Mouse (Mus musculus) stomach, embryonic 15.5 days (tissue): ENCODE measurements around the gene Olfr688. TPM values are rescaled to one million over a fixed set of nuclear protein-coding genes. Genes with fewer than 3 reads are reported as not detected.

Experiments used
- ATAC-seq: fragments of 200-750 bp; cut with Nextera tagmentation; 2 replicates; pipeline ENCODE4 v1.8.0; 2017; ENCODE audit warnings: low read depth, moderate number of reproducible peaks, moderate TSS enrichment; ENCODE audit not compliant: insufficient read depth, low FRiP score
- H3K27ac ChIP-seq: fragments of 300-500 bp; sonication (generic); 2 replicates; pipeline ENCODE4 v1.5.1; 2015; ENCODE audit warnings: mild to moderate bottlenecking, inconsistent platforms
- H3K27me3 ChIP-seq: fragments of 300-500 bp; sonication (generic); replicated peaks from 2 replicates; pipeline ENCODE4 v1.6.1; 2015; ENCODE audit warnings: inconsistent platforms
- H3K36me3 ChIP-seq: fragments of 300-500 bp; sonication (generic); 2 replicates; pipeline ENCODE4 v1.6.1; 2015; ENCODE audit warnings: inconsistent platforms
- H3K4me1 ChIP-seq: fragments of 300-500 bp; sonication (generic); 2 replicates; pipeline ENCODE4 v1.6.1; 2015; ENCODE audit warnings: inconsistent platforms
- H3K4me2 ChIP-seq: fragments of 300-500 bp; sonication (generic); 2 replicates; pipeline ENCODE4 v1.6.1; 2015; ENCODE audit warnings: mild to moderate bottlenecking, inconsistent platforms
- H3K4me3 ChIP-seq: fragments of 300-500 bp; sonication (generic); replicated peaks from 2 replicates; pipeline ENCODE4 v1.5.1; 2015; ENCODE audit warnings: inconsistent platforms
- H3K9ac ChIP-seq: fragments of 300-500 bp; sonication (generic); 2 replicates; pipeline ENCODE4 v1.6.1; 2015; ENCODE audit warnings: inconsistent platforms
- H3K9me3 ChIP-seq: fragments of 300-500 bp; sonication (generic); 2 replicates; pipeline ENCODE4 v1.6.1; 2016; ENCODE audit warnings: inconsistent platforms
- WGBS: fragments of 180-500 bp; shearing (Covaris S2); methylation state at CpG from one replicate; pipeline ENCODE4 v1.1.7; 2015; 5-methylcytosine and 5-hydroxymethylcytosine counted together
- polyA plus RNA-seq: library from polyadenylated mRNA; unstranded; fragments of >200 nt; fragmentation: Nextera tagmentation; extraction: Ambion mirVana; gene quantifications from 2 replicates; pipeline ENCODE4 v1.2.1, GENCODE M21; 2015

Olfr688 gene
- polyA plus RNA-seq: not detected in 2 replicates

DNA sequence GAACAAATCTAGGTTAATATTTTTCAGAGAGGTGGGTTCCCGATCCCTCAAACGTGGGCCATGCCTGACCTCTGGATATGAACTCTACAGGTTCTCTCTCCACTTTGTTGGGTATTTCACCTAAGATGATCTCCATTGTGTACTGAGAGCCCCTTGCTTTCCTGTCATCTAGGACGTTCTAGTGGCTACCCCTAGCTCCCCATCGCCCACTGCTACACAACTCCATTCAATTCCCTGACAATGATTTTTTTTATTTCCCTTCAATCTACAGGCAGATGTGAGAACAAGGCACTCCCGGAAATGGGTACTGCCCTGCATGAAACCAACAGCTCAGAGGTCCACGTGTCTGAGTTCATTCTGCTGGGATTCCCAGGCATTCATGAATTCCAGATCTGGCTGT lies at the start of gene Olfr688:
TSS of gene Olfr688 (plus strand) at position 301 of the 400 bp plus-strand sequence.
- Histone ChIP-seq H3K27me3 (no peaks in the 10 kb centered on the region), H3K9me3 (no peaks in the 10 kb centered on the region), H3K4me1 (no peaks in the 10 kb centered on the region), H3K4me3 (no peak within 1 kb of the TSS), H3K9ac (no peak within 1 kb of the TSS), H3K36me3 (no peaks in the 10 kb centered on the region), H3K4me2 (no peak within 1 kb of the TSS), H3K27ac (no peak within 1 kb of the TSS)
- 73% methylated on average over 6 of the region's 6 CpGs for WGBS
- no peak for ATAC-seq

DNA sequence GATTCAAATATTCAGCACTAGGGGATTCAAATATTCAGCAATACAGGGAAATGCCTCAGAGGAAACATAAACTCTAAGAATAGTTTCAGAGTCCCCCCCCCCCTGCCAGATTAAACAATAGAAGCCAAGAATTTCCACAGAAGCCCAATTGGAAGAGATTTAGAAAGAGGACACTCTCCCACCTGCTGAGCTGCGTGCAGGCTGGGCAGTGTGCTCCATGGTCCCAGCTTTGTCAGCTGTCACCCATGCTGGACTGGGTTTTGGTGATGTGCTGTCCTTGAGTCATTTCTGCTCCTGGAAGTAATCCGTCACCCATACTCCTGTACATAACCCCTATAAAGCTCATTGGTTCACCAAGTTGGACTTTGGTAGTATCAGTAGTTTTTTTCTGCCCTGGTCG lies 40.2 kb upstream of the Olfr688 start:
- H3K27me3 ChIP-seq: no peaks in the 10 kb centered on the region
- WGBS: 72% methylated on average over 3 of the region's 3 CpGs
- H3K27ac ChIP-seq: no peak overlapping the region
- no peak for ATAC-seq
- H3K4me2 ChIP-seq: no peak overlapping the region
- no peak overlapping the region for H3K4me3 ChIP-seq
- H3K9ac ChIP-seq: no peak overlapping the region
- H3K9me3 ChIP-seq: no peaks in the 10 kb centered on the region
- no peaks in the 10 kb centered on the region for H3K4me1 ChIP-seq
- no peaks in the 10 kb centered on the region for H3K36me3 ChIP-seq

GRCm38 (mm10) chr7:105248197-105248596 lies 39.7 kb upstream of the Olfr688 start:
- Histone ChIP-seq H3K4me1 (no peaks in the 10 kb centered on the region), H3K9me3 (no peaks in the 10 kb centered on the region), H3K27ac (no peak overlapping the region), H3K4me3 (no peak overlapping the region), H3K9ac (no peak overlapping the region), H3K27me3 (no peaks in the 10 kb centered on the region), H3K4me2 (no peak overlapping the region), H3K36me3 (no peaks in the 10 kb centered on the region)
- 38% methylated on average over 1 of the region's 1 CpGs for WGBS
- ATAC-seq: no peak

- H3K9me3 ChIP-seq: no peaks in the 10 kb centered on the region
- no peaks in the 10 kb centered on the region for H3K36me3 ChIP-seq
- 62% methylated on average over 5 of the region's 5 CpGs for WGBS
- H3K4me2 ChIP-seq: no peak overlapping the region
- H3K4me1 ChIP-seq: no peaks in the 10 kb centered on the region
- no peak for ATAC-seq
- H3K27ac ChIP-seq: no peak overlapping the region
- H3K4me3 ChIP-seq: no peak overlapping the region
- H3K9ac ChIP-seq: no peak overlapping the region
- H3K27me3 ChIP-seq: no peaks in the 10 kb centered on the region
These were observed 31.2 kb upstream of the Olfr688 start for GRCm38 (mm10) chr7:105256656-105257055.

DNA sequence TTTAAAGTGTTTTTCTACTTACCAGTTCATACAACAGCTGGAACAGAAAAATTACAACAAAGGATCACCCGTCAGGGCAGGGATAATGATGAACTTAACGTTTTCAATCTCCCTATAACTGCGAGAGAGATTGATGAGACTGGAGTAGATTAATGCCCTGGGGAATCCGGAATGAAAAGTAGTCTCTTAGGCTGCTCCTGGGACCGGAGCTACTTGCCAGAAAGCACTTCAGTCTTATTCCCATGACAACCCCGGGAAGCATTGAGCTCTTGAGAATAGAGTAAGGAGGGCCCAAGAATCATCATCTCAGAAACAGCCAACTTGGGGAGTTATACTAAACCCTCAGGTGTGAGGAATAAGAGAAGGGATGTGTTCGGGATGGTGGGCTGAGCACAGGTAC lies 15.5 kb upstream of the Olfr688 start:
- Histone ChIP-seq H3K27me3 (no peaks in the 10 kb centered on the region), H3K4me3 (no peak overlapping the region)

DNA sequence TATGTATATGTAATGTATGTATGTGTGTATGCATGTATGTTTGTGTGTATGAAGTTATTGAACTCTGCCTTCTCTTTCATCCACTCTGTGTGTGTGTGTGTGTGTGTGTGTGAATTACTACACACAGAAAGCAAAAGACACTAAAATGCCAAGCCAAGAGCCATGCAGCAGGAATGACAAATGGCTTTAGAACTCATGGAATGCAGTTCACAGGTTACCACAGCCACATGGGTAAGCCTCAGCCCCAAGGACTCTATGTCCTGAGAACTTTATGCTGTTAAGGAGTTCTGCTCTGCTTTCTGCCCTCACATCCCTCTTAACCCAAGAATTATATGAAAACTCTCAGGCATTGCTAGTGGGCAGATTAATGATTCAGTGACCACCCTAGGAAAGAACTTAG lies 2.2 kb downstream of the Olfr688 start:
- H3K9ac ChIP-seq: no peak overlapping the region
- no peaks in the 10 kb centered on the region for H3K4me1 ChIP-seq
- no peak for ATAC-seq
- no peak overlapping the region for H3K4me3 ChIP-seq
- no peaks in the 10 kb centered on the region for H3K27me3 ChIP-seq
- no peaks in the 10 kb centered on the region for H3K36me3 ChIP-seq
- H3K9me3 ChIP-seq: no peaks in the 10 kb centered on the region
- no peak overlapping the region for H3K4me2 ChIP-seq
- no peak overlapping the region for H3K27ac ChIP-seq

More for the DNA sequence above, 15.5 kb upstream of the Olfr688 start:
- WGBS: 61% methylated on average over 7 of the region's 7 CpGs
- Histone ChIP-seq H3K27ac (no peak overlapping the region), H3K36me3 (no peaks in the 10 kb centered on the region), H3K9me3 (no peaks in the 10 kb centered on the region), H3K4me1 (no peaks in the 10 kb centered on the region), H3K9ac (no peak overlapping the region), H3K4me2 (no peak overlapping the region)
- no peak for ATAC-seq

- no peak within 1 kb of the TSS for H3K9ac ChIP-seq
- H3K27ac ChIP-seq: no peak within 1 kb of the TSS
- no peaks in the 10 kb centered on the region for H3K4me1 ChIP-seq
- H3K27me3 ChIP-seq: no peaks in the 10 kb centered on the region
- ATAC-seq: no peak
- no peak within 1 kb of the TSS for H3K4me2 ChIP-seq
- H3K9me3 ChIP-seq: no peaks in the 10 kb centered on the region
- no peak within 1 kb of the TSS for H3K4me3 ChIP-seq
- no peaks in the 10 kb centered on the region for H3K36me3 ChIP-seq
- 69% methylated on average over 1 of the region's 1 CpGs for WGBS
These were observed 23.0 kb downstream of the Olfr688 start, which contains the start of gene Olfr689 for GRCm38 (mm10) chr7:105310865-105311264. Gene Olfr689, plus strand, starts transcription at chr7:105311165.

DNA sequence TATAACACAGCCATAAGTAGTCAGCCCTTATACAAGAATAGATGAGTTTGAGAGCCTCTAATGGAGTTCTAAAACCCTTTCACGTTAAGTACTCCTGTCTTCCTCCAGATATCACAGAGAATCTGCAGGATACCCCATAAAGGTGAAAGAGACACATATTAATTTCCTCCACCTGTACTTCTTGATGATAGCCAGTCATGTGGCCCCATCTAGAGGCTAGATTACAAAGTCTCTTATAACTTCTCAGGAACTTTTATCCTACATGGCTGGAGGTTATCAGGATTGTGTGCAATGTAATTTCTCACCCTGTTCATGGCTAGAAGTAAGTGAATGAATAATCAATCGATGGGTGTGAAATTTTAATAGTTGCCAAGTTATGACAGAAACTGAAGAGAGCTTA lies 37.4 kb downstream of the Olfr688 start:
- Histone ChIP-seq H3K4me1 (no peaks in the 10 kb centered on the region), H3K9ac (no peak overlapping the region), H3K27ac (no peak overlapping the region), H3K4me3 (no peak overlapping the region), H3K9me3 (no peaks in the 10 kb centered on the region), H3K36me3 (no peaks in the 10 kb centered on the region), H3K27me3 (no peaks in the 10 kb centered on the region), H3K4me2 (no peak overlapping the region)
- ATAC-seq: no peak
- 73% methylated on average over 2 of the region's 2 CpGs for WGBS

- Histone ChIP-seq H3K4me2 (no peak within 1 kb of the TSS), H3K4me1 (no peaks in the 10 kb centered on the region), H3K9me3 (no peaks in the 10 kb centered on the region), H3K36me3 (no peaks in the 10 kb centered on the region), H3K27ac (no peak within 1 kb of the TSS), H3K9ac (no peak within 1 kb of the TSS), H3K4me3 (no peak within 1 kb of the TSS), H3K27me3 (no peaks in the 10 kb centered on the region)
- ATAC-seq: no peak
- 61% methylated on average over 1 of the region's 1 CpGs for WGBS
These were observed 46.1 kb downstream of the Olfr688 start, which contains the start of gene Olfr690 for GRCm38 (mm10) chr7:105334004-105334403. Gene Olfr690, minus strand, starts transcription at chr7:105334104.

Other genes starting within 250 kb of the Olfr688 start
- gene Olfr677, start 236.7 kb upstream of the Olfr688 start, polyA plus RNA-seq: not detected in 2 replicates
- not detected in 2 replicates for gene Olfr678, start 223.6 kb upstream of the Olfr688 start, polyA plus RNA-seq
- not detected in 2 replicates for gene Olfr679, start 206.9 kb upstream of the Olfr688 start, polyA plus RNA-seq
- gene Olfr680-ps1, start 195.3 kb upstream of the Olfr688 start, polyA plus RNA-seq: not detected in 2 replicates
- gene Olfr681, start 171.3 kb upstream of the Olfr688 start, polyA plus RNA-seq: not detected in 2 replicates
- gene Olfr683, start 141.1 kb upstream of the Olfr688 start, polyA plus RNA-seq: not detected in 2 replicates
- not detected in 2 replicates for gene Olfr684, start 124.4 kb upstream of the Olfr688 start, polyA plus RNA-seq
- not detected in 2 replicates for gene Olfr685, start 102.1 kb upstream of the Olfr688 start, polyA plus RNA-seq
- not detected in 2 replicates for gene Olfr686, start 80.6 kb upstream of the Olfr688 start, polyA plus RNA-seq
- 0.08 TPM in 1 of 2 replicates, not detected in the other for gene Olfr689, start 23.1 kb downstream of the Olfr688 start, polyA plus RNA-seq
- not detected in 2 replicates for gene Olfr690, start 46.0 kb downstream of the Olfr688 start, polyA plus RNA-seq
- gene Olfr691, start 54.2 kb downstream of the Olfr688 start, polyA plus RNA-seq: not detected in 2 replicates
- not detected in 2 replicates for gene Olfr692, start 80.1 kb downstream of the Olfr688 start, polyA plus RNA-seq
- not detected in 2 replicates for gene Gm5901, start 86.9 kb downstream of the Olfr688 start, polyA plus RNA-seq
- 40.7 and 44.0 TPM in 2 replicates for gene Fam160a2, start 112.0 kb downstream of the Olfr688 start, polyA plus RNA-seq
- not detected in 2 replicates for gene Cnga4, start 116.5 kb downstream of the Olfr688 start, polyA plus RNA-seq
- gene Cckbr, start 137.6 kb downstream of the Olfr688 start, polyA plus RNA-seq: 0.52 and 0.57 TPM in 2 replicates
- gene Cavin3, start 194.2 kb downstream of the Olfr688 start, polyA plus RNA-seq: 115 and 131 TPM in 2 replicates